Mouse (Mus musculus) CD4-positive, CD25-positive, alpha-beta regulatory T cell, adult 4 months (primary cell): ENCODE data around the gene Fgfrl1. TPM values are rescaled to one million over a fixed set of nuclear protein-coding genes. Genes with fewer than 3 reads are reported as not detected.

Source experiments
- ATAC-seq: one replicate; pipeline ENCODE4 v1.8.0; 2017
- polyA plus RNA-seq, 2 experiments: library from polyadenylated mRNA; unstranded; fragments of 100-300 nt; shearing (Covaris generic); gene quantifications; one replicate each; pipeline ENCODE4 v1.2.1; 2017

Fgfrl1 gene
- polyA plus RNA-seq, 2 experiments from 2014 or later: 0.67 TPM; not detected in 1

- ATAC-seq: peak; percentile 15
Observed at GRCm38 (mm10) chr5:108668387-108668932, 23.7 kb upstream of the Fgfrl1 start.

GRCm38 (mm10) chr5:108668977-108669936, 22.9 kb upstream of the Fgfrl1 start, which contains the start of gene Dgkq:
Gene Dgkq, minus strand, starts transcription at chr5:108669672.
- peak; percentile 88 for ATAC-seq

GRCm38 (mm10) chr5:108669986-108670385, 22.2 kb upstream of the Fgfrl1 start:
- no peak for ATAC-seq

GRCm38 (mm10) chr5:108670785-108671184, 21.4 kb upstream of the Fgfrl1 start:
- no peak for ATAC-seq

- ATAC-seq: no peak
Observed at GRCm38 (mm10) chr5:108671757-108672156, 20.4 kb upstream of the Fgfrl1 start.

- no peak for ATAC-seq
Observed at GRCm38 (mm10) chr5:108674624-108675023, 17.6 kb upstream of the Fgfrl1 start.

- ATAC-seq: no peak
Observed at GRCm38 (mm10) chr5:108675251-108675816, 16.8 kb upstream of the Fgfrl1 start, which contains the start of gene Slc26a1. Gene Slc26a1, minus strand, starts transcription at chr5:108675569.

- ATAC-seq: no peak
Observed at GRCm38 (mm10) chr5:108676772-108677498, 15.2 kb upstream of the Fgfrl1 start.

GRCm38 (mm10) chr5:108677605-108678295, 14.4 kb upstream of the Fgfrl1 start:
- no peak for ATAC-seq

- no peak for ATAC-seq
Observed at GRCm38 (mm10) chr5:108678296-108678854, 13.8 kb upstream of the Fgfrl1 start.

GRCm38 (mm10) chr5:108679909-108680308, 12.3 kb upstream of the Fgfrl1 start:
- ATAC-seq: no peak

- no peak for ATAC-seq
Observed at GRCm38 (mm10) chr5:108680871-108681270, 11.3 kb upstream of the Fgfrl1 start.

GRCm38 (mm10) chr5:108689091-108689490, 3.1 kb upstream of the Fgfrl1 start:
- no peak for ATAC-seq

GRCm38 (mm10) chr5:108691152-108691551, 1.0 kb upstream of the Fgfrl1 start:
- ATAC-seq: no peak

GRCm38 (mm10) chr5:108693872-108694288, 1.7 kb downstream of the Fgfrl1 start:
- ATAC-seq: peak; percentile 91

GRCm38 (mm10) chr5:108694352-108695261, 2.4 kb downstream of the Fgfrl1 start:
- no peak for ATAC-seq

GRCm38 (mm10) chr5:108695861-108696260, 3.7 kb downstream of the Fgfrl1 start:
- ATAC-seq: no peak

GRCm38 (mm10) chr5:108696542-108696941, 4.4 kb downstream of the Fgfrl1 start:
- ATAC-seq: no peak

- ATAC-seq: no peak
Observed at GRCm38 (mm10) chr5:108697341-108697753, 5.2 kb downstream of the Fgfrl1 start.

GRCm38 (mm10) chr5:108700346-108700745, 8.2 kb downstream of the Fgfrl1 start:
- no peak for ATAC-seq
